Mouse (Mus musculus): Measurements from ENCODE around the gene Olfr15. TPM values are rescaled to one million over a fixed set of nuclear protein-coding genes. Genes with fewer than 3 reads are reported as not detected.
"Not testable (repeated sequence)": the region's sequence is repeated elsewhere in the genome, so short reads cannot be mapped to it uniquely, and the experiment has no call there.

Olfr15 gene
- polyA plus RNA-seq (2012; rRNA removed): not detected in 2 replicates

- TF ChIP-seq CTCF (conservative IDR thresholded peaks at IDR 0.05; ENCODE audit: insufficient read depth, insufficient read length, low read depth, low read length) (peak; percentile 45), POLR2A (IDR thresholded peaks at IDR 0.05; ENCODE audit: low read depth, low read length) (no peak)
- DNase-seq: no peak
Observed at GRCm38 (mm10) chr16:3830588-3831109, at the start of gene Olfr15. Gene Olfr15 (plus strand): TSS chr16:3830878.

GRCm38 (mm10) chr16:3781237-3781636 lies 49.4 kb upstream of the Olfr15 start:
- Histone ChIP-seq H3K27me3 (replicated peaks; ENCODE audit: control insufficient read depth, insufficient read depth, low read length) (no peaks in the 10 kb centered on the region), H3K4me3 (ENCODE audit: insufficient read depth, low read depth, low read length) (no peak overlapping the region), H3K27ac (ENCODE audit: insufficient read depth, low read depth, low read length) (no peak overlapping the region), H3K36me3 (ENCODE audit: control insufficient read depth, insufficient read depth, low read length) (no peaks in the 10 kb centered on the region), H3K4me1 (ENCODE audit: control insufficient read depth, insufficient read depth, low read length) (no peaks in the 10 kb centered on the region)
- no peak for DNase-seq
- TF ChIP-seq CTCF (conservative IDR thresholded peaks at IDR 0.05; ENCODE audit: insufficient read depth, insufficient read length, low read depth, low read length): no peak
- TF ChIP-seq POLR2A (IDR thresholded peaks at IDR 0.05; ENCODE audit: low read depth, low read length): no peak

More at GRCm38 (mm10) chr16:3830588-3831109, at the start of gene Olfr15:
- no peaks in the 10 kb centered on the region for H3K4me1 ChIP-seq (ENCODE audit: control insufficient read depth, insufficient read depth, low read length)
- no peak within 1 kb of the TSS for H3K27ac ChIP-seq (ENCODE audit: insufficient read depth, low read depth, low read length)
- no peaks in the 10 kb centered on the region for H3K36me3 ChIP-seq (ENCODE audit: control insufficient read depth, insufficient read depth, low read length)
- H3K4me3 ChIP-seq (ENCODE audit: insufficient read depth, low read depth, low read length): no peak within 1 kb of the TSS
- no peaks in the 10 kb centered on the region for H3K27me3 ChIP-seq (replicated peaks; ENCODE audit: control insufficient read depth, insufficient read depth, low read length)

- Histone ChIP-seq H3K4me1 (ENCODE audit: control insufficient read depth, insufficient read depth, low read length) (no peaks in the 10 kb centered on the region), H3K27me3 (replicated peaks; ENCODE audit: control insufficient read depth, insufficient read depth, low read length) (no peaks in the 10 kb centered on the region), H3K27ac (ENCODE audit: insufficient read depth, low read depth, low read length) (no peak overlapping the region), H3K4me3 (ENCODE audit: insufficient read depth, low read depth, low read length) (no peak overlapping the region), H3K36me3 (ENCODE audit: control insufficient read depth, insufficient read depth, low read length) (no peaks in the 10 kb centered on the region)
- TF ChIP-seq CTCF (conservative IDR thresholded peaks at IDR 0.05; ENCODE audit: insufficient read depth, insufficient read length, low read depth, low read length): no peak
- no peak for TF ChIP-seq POLR2A (IDR thresholded peaks at IDR 0.05; ENCODE audit: low read depth, low read length)
- DNase-seq: no peak
Observed at GRCm38 (mm10) chr16:3788394-3788793, 42.3 kb upstream of the Olfr15 start.

- Histone ChIP-seq H3K36me3 (ENCODE audit: control insufficient read depth, insufficient read depth, low read length) (no peaks in the 10 kb centered on the region), H3K4me1 (ENCODE audit: control insufficient read depth, insufficient read depth, low read length) (no peaks in the 10 kb centered on the region), H3K4me3 (ENCODE audit: insufficient read depth, low read depth, low read length) (no peak overlapping the region), H3K27ac (ENCODE audit: insufficient read depth, low read depth, low read length) (no peak overlapping the region), H3K27me3 (replicated peaks; ENCODE audit: control insufficient read depth, insufficient read depth, low read length) (no peaks in the 10 kb centered on the region)
- no peak for DNase-seq
- TF ChIP-seq POLR2A (IDR thresholded peaks at IDR 0.05; ENCODE audit: low read depth, low read length): no peak
- WGBS: 79% methylated on average over 3 of the region's 3 CpGs
Observed at GRCm38 (mm10) chr16:3808176-3808575, 22.5 kb upstream of the Olfr15 start.

- WGBS: 82% methylated on average over 6 of the region's 6 CpGs
- H3K4me1 ChIP-seq (ENCODE audit: control insufficient read depth, insufficient read depth, low read length); H3K36me3 ChIP-seq (ENCODE audit: control insufficient read depth, insufficient read depth, low read length); DNase-seq; H3K4me3 ChIP-seq (ENCODE audit: insufficient read depth, low read depth, low read length); H3K27ac ChIP-seq (ENCODE audit: insufficient read depth, low read depth, low read length); H3K27me3 ChIP-seq (replicated peaks; ENCODE audit: control insufficient read depth, insufficient read depth, low read length): not testable (repeated sequence)
Observed at GRCm38 (mm10) chr16:3814667-3815066, 16.0 kb upstream of the Olfr15 start.

DNA sequence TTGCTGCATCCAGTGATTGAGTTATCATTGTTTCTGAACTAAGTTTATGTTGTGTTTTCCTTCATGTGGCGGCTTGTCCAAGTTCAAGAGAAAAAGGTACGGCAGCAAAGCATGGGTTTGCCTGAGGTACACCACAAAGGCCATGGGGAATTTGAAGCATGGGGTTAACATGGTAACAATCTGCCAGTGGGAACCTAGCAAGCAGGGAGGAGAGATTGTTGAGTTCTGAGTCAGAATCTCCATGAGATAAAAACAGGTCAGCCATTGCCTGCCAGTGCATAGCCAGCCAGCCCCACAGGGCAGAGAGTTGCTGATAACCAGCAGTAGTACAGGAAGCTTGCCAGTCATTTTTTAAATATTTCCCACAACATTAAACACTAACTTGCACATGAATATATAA lies 10.5 kb upstream of the Olfr15 start:
- Histone ChIP-seq H3K27me3 (replicated peaks; ENCODE audit: control insufficient read depth, insufficient read depth, low read length) (no peaks in the 10 kb centered on the region), H3K4me1 (ENCODE audit: control insufficient read depth, insufficient read depth, low read length) (no peaks in the 10 kb centered on the region), H3K27ac (ENCODE audit: insufficient read depth, low read depth, low read length) (no peak overlapping the region), H3K36me3 (ENCODE audit: control insufficient read depth, insufficient read depth, low read length) (no peaks in the 10 kb centered on the region), H3K4me3 (ENCODE audit: insufficient read depth, low read depth, low read length) (no peak overlapping the region)
- TF ChIP-seq CTCF (conservative IDR thresholded peaks at IDR 0.05; ENCODE audit: insufficient read depth, insufficient read length, low read depth, low read length) (no peak), POLR2A (IDR thresholded peaks at IDR 0.05; ENCODE audit: low read depth, low read length) (no peak)
- no peak for DNase-seq
- WGBS: 83% methylated on average over 2 of the region's 2 CpGs

GRCm38 (mm10) chr16:3828021-3828420 lies 2.7 kb upstream of the Olfr15 start:
- TF ChIP-seq POLR2A (IDR thresholded peaks at IDR 0.05; ENCODE audit: low read depth, low read length) (no peak), CTCF (conservative IDR thresholded peaks at IDR 0.05; ENCODE audit: insufficient read depth, insufficient read length, low read depth, low read length) (no peak)
- 52% methylated on average over 3 of the region's 3 CpGs for WGBS
- Histone ChIP-seq H3K27ac (ENCODE audit: insufficient read depth, low read depth, low read length) (no peak overlapping the region), H3K27me3 (replicated peaks; ENCODE audit: control insufficient read depth, insufficient read depth, low read length) (no peaks in the 10 kb centered on the region), H3K4me1 (ENCODE audit: control insufficient read depth, insufficient read depth, low read length) (no peaks in the 10 kb centered on the region), H3K4me3 (ENCODE audit: insufficient read depth, low read depth, low read length) (no peak overlapping the region), H3K36me3 (ENCODE audit: control insufficient read depth, insufficient read depth, low read length) (no peaks in the 10 kb centered on the region)
- no peak for DNase-seq

DNA sequence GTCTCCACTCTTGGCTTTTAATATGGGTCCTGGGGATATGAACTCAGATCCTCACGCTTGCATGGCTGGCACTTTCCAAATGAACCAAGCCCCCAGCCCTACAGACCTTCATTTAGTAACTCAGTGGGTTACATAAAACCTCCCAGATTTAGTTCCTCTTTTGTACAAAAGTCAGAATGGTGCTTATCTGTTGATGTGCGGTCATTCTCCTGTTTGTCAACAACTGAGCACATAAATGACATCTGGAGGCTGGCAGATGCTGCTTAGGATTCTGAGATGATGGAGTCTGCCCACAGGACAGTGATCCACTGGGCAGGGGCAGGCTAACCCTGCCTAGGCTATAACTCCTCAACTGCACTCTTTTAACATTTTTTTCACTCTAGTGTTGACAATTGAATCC lies 951 bp upstream of the Olfr15 start:
- DNase-seq: no peak
- 87% methylated on average over 2 of the region's 2 CpGs for WGBS
- no peaks in the 10 kb centered on the region for H3K4me1 ChIP-seq (ENCODE audit: control insufficient read depth, insufficient read depth, low read length)
- H3K36me3 ChIP-seq (ENCODE audit: control insufficient read depth, insufficient read depth, low read length): no peaks in the 10 kb centered on the region
- no peak overlapping the region for H3K4me3 ChIP-seq (ENCODE audit: insufficient read depth, low read depth, low read length)
- H3K27ac ChIP-seq (ENCODE audit: insufficient read depth, low read depth, low read length): no peak overlapping the region
- TF ChIP-seq POLR2A (IDR thresholded peaks at IDR 0.05; ENCODE audit: low read depth, low read length): no peak
- TF ChIP-seq CTCF (conservative IDR thresholded peaks at IDR 0.05; ENCODE audit: insufficient read depth, insufficient read length, low read depth, low read length): no peak
- no peaks in the 10 kb centered on the region for H3K27me3 ChIP-seq (replicated peaks; ENCODE audit: control insufficient read depth, insufficient read depth, low read length)
